ENCODE assay signal across 18 mouse cellular contexts in genomic region chr11:108307258-108307657, GRCm38 (mm10). TPM values are rescaled to one million over a fixed set of nuclear protein-coding genes. Genes with fewer than 3 reads are reported as not detected.
DNase-seq lines count a peak whose midpoint lies in the region; ATAC-seq lines count a peak whose summit lies in the region.
"Had no signal": no experiment of that assay in that cellular context is flagged by ENCODE, and none has a peak within 500 bp of the region (broad histone marks: within the 10 kb centered on the region; RNA-seq: fewer than 3 reads in every experiment).

No protein-coding gene starts in this region.

- no peaks in the 10 kb centered on the region for H3K36me3 ChIP-seq in liver, embryonic 13.5 days
- no peaks in the 10 kb centered on the region for H3K36me3 ChIP-seq in hindbrain, embryonic 11.5 days (ENCODE audit: control insufficient read depth, insufficient read depth, low read length)
- H3K36me3 ChIP-seq: embryonic facial prominence, embryonic 12.5 days; neural tube, embryonic 15.5 days had no signal

- no peak overlapping the region for H3K9ac ChIP-seq in liver, embryonic 13.5 days
- no peak overlapping the region for H3K9ac ChIP-seq in hindbrain, embryonic 11.5 days (ENCODE audit: low read depth, low read length)
- H3K9ac ChIP-seq: embryonic facial prominence, embryonic 12.5 days; forebrain, embryonic 13.5 days; lung, embryonic 14.5 days; neural tube, embryonic 15.5 days had no signal

- H3K4me1 ChIP-seq in liver, embryonic 13.5 days (replicated peaks) = peaks cover 19% of the 10 kb centered on the region
- no peaks in the 10 kb centered on the region for H3K4me1 ChIP-seq in hindbrain, embryonic 11.5 days (replicated peaks; ENCODE audit: control insufficient read depth, insufficient read depth, low read length)
- H3K4me1 ChIP-seq: forebrain, embryonic 13.5 days had no signal

- H3K4me3 ChIP-seq in liver, embryonic 13.5 days (replicated peaks) = no peak overlapping the region
- H3K4me3 ChIP-seq in hindbrain, embryonic 11.5 days (ENCODE audit: low read depth, low read length) = no peak overlapping the region
- H3K4me3 ChIP-seq: embryonic facial prominence, embryonic 12.5 days; forebrain, embryonic 13.5 days; neural tube, embryonic 15.5 days had no signal

- no peaks in the 10 kb centered on the region for H3K27me3 ChIP-seq in liver, embryonic 13.5 days
- no peaks in the 10 kb centered on the region for H3K27me3 ChIP-seq in hindbrain, embryonic 11.5 days (ENCODE audit: control insufficient read depth, insufficient read depth, low read length)
- H3K27me3 ChIP-seq: embryonic facial prominence, embryonic 12.5 days; forebrain, embryonic 13.5 days; neural tube, embryonic 15.5 days; Patski had no signal

- ATAC-seq in liver, embryonic 13.5 days (ENCODE audit: low read depth) = peak; percentile 39; the same call in 1 of the 2 replicates
- no peak for ATAC-seq in frontal cortex, adult (ENCODE audit: low TSS enrichment)
- ATAC-seq in hindbrain, embryonic 11.5 days (ENCODE audit: low FRiP score) = no peak
- ATAC-seq: forebrain, embryonic 13.5 days; Patski had no signal

- H3K27ac ChIP-seq in liver, embryonic 13.5 days = no peak overlapping the region
- no peak overlapping the region for H3K27ac ChIP-seq in hindbrain, embryonic 11.5 days (ENCODE audit: low read depth, low read length)
- H3K27ac ChIP-seq: embryonic facial prominence, embryonic 12.5 days; forebrain, embryonic 13.5 days; neural tube, embryonic 15.5 days had no signal

- no peaks in the 10 kb centered on the region for H3K9me3 ChIP-seq in liver, embryonic 13.5 days (replicated peaks)
- no peaks in the 10 kb centered on the region for H3K9me3 ChIP-seq in hindbrain, embryonic 11.5 days (ENCODE audit: control insufficient read depth, low read length)
- H3K9me3 ChIP-seq: embryonic facial prominence, embryonic 12.5 days; forebrain, embryonic 13.5 days; neural tube, embryonic 15.5 days had no signal

- no peak overlapping the region for H3K4me2 ChIP-seq in liver, embryonic 13.5 days
- H3K4me2 ChIP-seq in hindbrain, embryonic 11.5 days (replicated peaks; ENCODE audit: low read depth, low read length) = no peak overlapping the region
- H3K4me2 ChIP-seq: embryonic facial prominence, embryonic 12.5 days; forebrain, embryonic 13.5 days; lung, embryonic 14.5 days; neural tube, embryonic 15.5 days had no signal

- DNase-seq in 3T3-L1 (ENCODE audit: low read depth, low spot score) = peak; percentile 56
- peak; percentile 58 for DNase-seq in NIH3T3 (ENCODE audit: low read depth)
- no peak for DNase-seq in liver, embryonic 13.5 days
- peak; percentile 73 for DNase-seq in lung, postnatal 25 days (ENCODE audit: low spot score)
- no peak for DNase-seq in cerebellum, adult 18-20 months
- DNase-seq in hindbrain, embryonic 11.5 days (ENCODE audit: low spot score) = no peak
- no peak for DNase-seq in urinary bladder, adult 18-20 months (ENCODE audit: low spot score in 2 of 2)
- DNase-seq: cerebellum, adult 11 months; cerebellum, postnatal 36 days; kidney, postnatal 36 days; lung, embryonic 14.5 days; retina, postnatal 1 day; thymus, postnatal 25 days had no signal

- WGBS in liver, embryonic 13.5 days (ENCODE audit: insufficient replicate concordance) = 57% methylated on average over 7 of the region's 7 CpGs
- WGBS in hindbrain, embryonic 11.5 days = 87% methylated on average over 7 of the region's 7 CpGs

RNA-seq across cellular contexts. Expression of gene Apoh, which starts 35.9 kb away (rescaled TPM):
- polyA plus RNA-seq in liver, embryonic 13.5 days (2015; fragmentation: Nextera tagmentation; extraction: Ambion mirVana) = 128 and 148 TPM in 2 replicates
- polyA plus RNA-seq in hindbrain, embryonic 11.5 days (2014; fragmentation: Nextera tagmentation; extraction: Ambion mirVana) = 0.19 and 0.25 TPM in 2 replicates

RNA-seq across cellular contexts. Expression of gene Prkca, which starts 36.5 kb away (rescaled TPM):
- polyA plus RNA-seq in liver, embryonic 13.5 days (2015; fragmentation: Nextera tagmentation; extraction: Ambion mirVana) = 1.9 and 4.6 TPM in 2 replicates
- 4.1 and 6.0 TPM in 2 replicates for polyA plus RNA-seq in hindbrain, embryonic 11.5 days (2014; fragmentation: Nextera tagmentation; extraction: Ambion mirVana)

Comparison
In these comparisons a context has a peak if more than half of its experiments do, and no peak if none do; other contexts are left out.
1. DNase-seq: peak in 3T3-L1 (single experiment), NIH3T3 (single experiment) and lung, postnatal 25 days (single experiment); none in liver, embryonic 13.5 days (single experiment), cerebellum, adult 18-20 months (0 of 2), hindbrain, embryonic 11.5 days (single experiment) and urinary bladder, adult 18-20 months (0 of 2).
2. RNA of gene Apoh, which starts 35.9 kb away (polyA plus RNA-seq): 128 to 148 TPM in liver, embryonic 13.5 days; 0.19 to 0.25 TPM in hindbrain, embryonic 11.5 days; every median in the first group is over 100 times any median in the second.